Mouse (Mus musculus): ENCODE results near the gene Bbip1. TPM values are rescaled to one million over a fixed set of nuclear protein-coding genes. Genes with fewer than 3 reads are reported as not detected.
"Not testable (repeated sequence)": the region's sequence is repeated elsewhere in the genome, so short reads cannot be mapped to it uniquely, and the experiment has no call there.

Gene Bbip1
- total RNA-seq, 2 experiments from 2014 or later = 58.4 to 58.6 TPM

DNA sequence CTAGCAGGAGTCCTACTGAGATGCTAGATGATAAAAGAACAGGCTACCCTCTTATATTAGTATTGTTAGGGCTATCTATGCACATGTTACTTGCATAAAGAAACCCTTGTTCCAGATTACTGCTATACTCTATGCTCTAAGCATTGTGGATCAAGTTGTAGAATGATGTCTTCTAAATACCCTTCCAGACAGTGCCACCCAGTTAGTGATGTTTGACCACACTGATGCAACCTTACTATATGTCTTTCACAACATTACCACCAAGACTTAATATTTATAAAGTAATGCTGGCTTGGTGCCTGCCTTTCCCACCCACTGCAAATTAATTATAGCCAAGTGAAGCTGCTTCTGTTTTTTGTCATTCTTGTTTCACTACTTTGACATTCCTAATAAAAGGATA lies 11.4 kb downstream of the Bbip1 start:
- DNase-seq (ENCODE audit: low spot score in 2 of 2) = no peak
- intact Hi-C loops (cut with DNase I) = no loop called here

- intact Hi-C loops (cut with DNase I) = loop anchor here (5.0 kb wide), 2 partner anchors 162 to 282 kb away; no protein-coding TSS in a partner anchor
- DNase-seq (ENCODE audit: low spot score in 2 of 2) = no peak
Measured at GRCm38 (mm10) chr19:53929218-53929617, 15.2 kb downstream of the Bbip1 start.

DNA sequence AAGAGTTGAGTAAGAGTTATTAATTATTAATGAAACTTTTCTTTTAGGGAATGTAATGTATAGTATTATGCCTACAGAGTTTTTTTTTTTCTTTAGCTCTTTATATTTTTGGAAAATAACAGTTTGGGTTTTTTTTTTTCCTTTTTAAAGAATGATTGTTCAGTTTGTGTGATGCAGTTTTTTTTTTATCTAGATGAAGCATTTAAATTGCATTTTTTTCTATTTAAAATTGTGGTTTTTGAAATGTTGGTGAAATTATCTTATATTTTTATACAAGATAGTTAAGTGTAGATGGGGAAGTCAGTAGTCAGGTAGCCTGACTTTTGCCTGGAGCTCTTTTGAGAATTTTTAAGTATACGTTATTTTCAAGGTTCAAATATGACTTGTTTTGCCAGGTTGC lies 17.7 kb downstream of the Bbip1 start:
- DNase-seq (ENCODE audit: low spot score in 2 of 2) = no peak
- intact Hi-C loops (cut with DNase I) = loop anchor here (5.0 kb wide), 2 partner anchors 159 to 279 kb away; no protein-coding TSS in a partner anchor

GRCm38 (mm10) chr19:53925338-53925751 lies 19.1 kb downstream of the Bbip1 start:
- DNase-seq (ENCODE audit: low spot score in 2 of 2) = peak in 1 of 2 experiments; percentile 36
- intact Hi-C loops (cut with DNase I) = loop anchor here (5.0 kb wide), 2 partner anchors 158 to 278 kb away; no protein-coding TSS in a partner anchor

DNA sequence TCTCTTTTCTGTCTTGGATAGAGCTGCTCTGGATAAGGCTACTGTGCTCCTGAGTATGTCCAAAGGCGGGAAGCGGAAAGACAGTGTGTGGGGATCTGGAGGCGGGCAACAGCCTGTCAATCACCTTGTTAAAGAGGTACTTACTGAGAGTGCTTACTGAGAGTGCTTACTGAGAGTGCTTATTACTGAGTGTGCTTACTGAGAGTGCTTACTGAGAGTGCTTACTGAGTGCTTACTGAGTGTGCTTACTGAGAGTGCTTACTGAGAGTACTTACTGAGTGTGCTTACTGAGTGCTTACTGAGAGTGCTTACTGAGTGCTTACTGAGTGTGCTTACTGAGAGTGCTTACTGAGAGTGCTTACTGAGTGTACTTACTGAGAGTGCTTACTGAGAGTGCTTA lies 22.4 kb downstream of the Bbip1 start:
- not testable (repeated sequence) for DNase-seq (ENCODE audit: low spot score in 2 of 2)
- intact Hi-C loops (cut with DNase I) = loop anchor here (5.0 kb wide), 1 partner anchor 80 kb away; no protein-coding TSS in a partner anchor

- intact Hi-C loops (cut with DNase I) = no loop called here
- no peak for DNase-seq (ENCODE audit: low spot score in 2 of 2)
Measured at GRCm38 (mm10) chr19:53919541-53919940, 24.9 kb downstream of the Bbip1 start.

DNA sequence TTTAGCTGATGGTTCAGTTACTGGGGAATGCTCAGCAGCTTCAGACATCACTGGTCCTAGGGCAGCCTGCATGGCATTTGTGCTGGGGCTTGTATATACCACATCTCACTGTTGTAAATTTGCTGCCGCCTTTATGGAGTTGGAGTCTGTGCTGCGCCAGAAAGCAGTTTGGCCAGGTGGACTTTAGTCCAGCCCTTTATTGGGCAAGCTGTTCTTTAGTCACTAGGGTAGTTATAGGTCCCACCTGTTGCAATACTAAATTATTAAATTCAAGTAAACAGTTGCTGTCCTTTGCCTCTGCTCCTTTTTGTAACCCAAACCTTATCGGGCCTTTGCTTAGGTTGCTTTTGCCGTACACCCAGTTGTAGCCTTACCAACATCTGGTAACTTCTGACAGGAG lies 29.5 kb downstream of the Bbip1 start:
- intact Hi-C loops (cut with DNase I) = no loop called here

GRCm38 (mm10) chr19:53906703-53907070 lies 37.7 kb downstream of the Bbip1 start:
- intact Hi-C loops (cut with DNase I); DNase-seq (ENCODE audit: low spot score in 2 of 2): not testable (repeated sequence)

More for the DNA sequence above, 29.5 kb downstream of the Bbip1 start:
- no peak for DNase-seq (ENCODE audit: low spot score in 2 of 2)

GRCm38 (mm10) chr19:53906033-53906702 lies 38.3 kb downstream of the Bbip1 start:
- DNase-seq (ENCODE audit: low spot score in 2 of 2) = no peak
- intact Hi-C loops (cut with DNase I) = no loop called here

DNA sequence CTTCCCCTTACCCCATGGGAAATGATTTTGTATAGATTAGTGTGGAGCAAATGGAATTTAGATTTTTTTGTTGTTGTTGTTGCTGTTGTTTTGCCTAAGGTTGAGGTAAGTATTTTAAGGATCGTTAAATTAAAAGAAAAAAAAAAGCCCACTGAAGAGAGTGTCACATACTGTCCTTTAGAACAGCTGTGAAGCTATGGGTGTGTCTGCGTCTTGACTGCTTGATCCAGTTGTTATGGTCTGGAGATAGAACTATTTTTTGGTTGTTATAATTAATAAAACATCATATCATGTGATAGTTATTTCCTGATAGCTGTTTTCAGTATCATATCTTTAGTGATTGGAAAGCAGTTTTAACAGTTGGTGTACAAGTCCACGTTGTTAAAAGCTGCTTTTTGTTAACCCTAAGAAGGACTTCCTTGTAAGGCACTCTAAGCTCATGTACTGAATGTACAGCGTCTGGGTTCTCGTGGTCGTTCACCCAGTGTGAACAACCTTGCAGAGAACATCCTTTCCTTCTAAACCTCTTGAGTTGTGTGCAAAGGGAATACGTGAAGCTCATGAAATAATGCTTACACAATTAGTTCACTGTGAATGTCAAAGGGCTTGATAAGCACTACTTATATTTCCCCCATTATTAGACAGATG lies 39.5 kb downstream of the Bbip1 start:
- intact Hi-C loops (cut with DNase I) = loop anchor here (2.0 kb wide), 1 partner anchor 136 kb away; no protein-coding TSS in a partner anchor
- no peak for DNase-seq (ENCODE audit: low spot score in 2 of 2)

- peak; percentile 62 to 65 for DNase-seq (ENCODE audit: low spot score in 2 of 2)
- intact Hi-C loops (cut with DNase I) = loop anchor here (1.0 to 2.0 kb wide), 3 partner anchors 51 to 135 kb away; no protein-coding TSS in a partner anchor
Measured at GRCm38 (mm10) chr19:53903507-53904321, 40.7 kb downstream of the Bbip1 start.

- intact Hi-C loops (cut with DNase I) = loop anchor here (1.0 to 2.0 kb wide), 2 partner anchors 50 to 95 kb away; no protein-coding TSS in a partner anchor
- peak; percentile 94 to 98 for DNase-seq (ENCODE audit: low spot score in 2 of 2)
Measured at GRCm38 (mm10) chr19:53902739-53903487, 41.5 kb downstream of the Bbip1 start.

DNA sequence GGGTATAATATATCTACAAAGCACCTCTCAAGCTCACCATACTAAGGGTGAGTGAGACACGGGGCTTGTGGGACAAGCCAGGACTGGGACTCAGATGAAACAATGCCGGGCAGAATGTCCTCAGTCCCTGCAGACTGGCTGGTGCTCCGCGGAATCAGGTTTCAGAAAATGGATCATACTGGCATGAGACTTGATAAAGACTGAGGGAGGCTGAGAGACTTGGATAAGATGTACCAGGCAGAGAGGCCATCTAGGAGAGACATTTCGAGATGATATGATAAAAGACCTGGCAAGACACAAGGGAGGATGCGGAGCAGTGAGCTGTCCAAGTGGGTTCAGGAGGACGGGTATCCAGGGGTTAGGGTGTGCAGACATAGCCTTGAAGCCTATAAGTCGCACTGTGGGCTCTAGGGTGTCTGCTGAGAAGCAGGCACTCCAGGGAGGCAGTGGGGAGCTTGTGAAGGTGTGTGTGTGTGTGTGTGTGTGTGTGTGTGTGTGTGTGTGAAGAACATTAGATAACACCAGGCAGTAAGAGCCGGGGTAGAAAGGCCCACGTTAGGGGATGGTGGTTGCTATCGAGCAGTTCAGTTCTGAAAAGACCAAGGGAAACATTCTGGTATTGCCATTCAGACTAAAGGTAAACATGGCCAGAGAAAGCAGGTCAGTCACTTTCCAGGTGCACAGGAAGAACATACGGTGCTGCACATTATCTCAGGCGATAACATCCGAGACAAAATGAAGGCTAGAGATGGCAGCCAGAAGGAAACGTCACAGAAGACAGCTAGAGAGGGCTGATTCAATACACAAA lies 42.3 kb downstream of the Bbip1 start:
- intact Hi-C loops (cut with DNase I) = loop anchor here (2.0 kb wide), 1 partner anchor 49 kb away; no protein-coding TSS in a partner anchor
- DNase-seq (ENCODE audit: low spot score in 2 of 2) = peak in 1 of 2 experiments; percentile 10

- DNase-seq (ENCODE audit: low spot score in 2 of 2) = no peak
- intact Hi-C loops (cut with DNase I) = no loop called here
Measured at GRCm38 (mm10) chr19:53899941-53900610, 44.4 kb downstream of the Bbip1 start.

GRCm38 (mm10) chr19:53898970-53899900 lies 45.2 kb downstream of the Bbip1 start:
- intact Hi-C loops (cut with DNase I) = no loop called here
- DNase-seq (ENCODE audit: low spot score in 2 of 2) = no peak

DNA sequence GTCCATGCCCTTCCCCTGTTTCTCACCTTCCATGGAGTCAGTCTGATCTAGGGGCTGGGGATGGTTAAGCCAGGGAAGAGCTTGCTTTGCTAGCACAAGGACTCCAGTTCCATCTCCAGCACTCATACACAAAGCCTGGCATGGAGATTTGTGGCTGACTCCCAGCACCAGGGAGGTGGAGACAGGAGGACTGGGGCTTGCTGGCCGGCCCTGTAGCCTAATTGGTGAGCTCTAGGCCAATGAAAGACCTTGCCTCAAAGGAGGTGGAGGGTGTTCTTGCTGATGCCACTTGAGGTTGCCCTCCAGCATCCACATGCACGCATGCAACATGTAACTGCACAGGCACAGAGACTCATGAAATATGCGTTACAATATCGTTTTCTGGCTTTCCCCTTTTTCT lies 45.9 kb downstream of the Bbip1 start:
- no peak for DNase-seq (ENCODE audit: low spot score in 2 of 2)
- intact Hi-C loops (cut with DNase I) = no loop called here

DNA sequence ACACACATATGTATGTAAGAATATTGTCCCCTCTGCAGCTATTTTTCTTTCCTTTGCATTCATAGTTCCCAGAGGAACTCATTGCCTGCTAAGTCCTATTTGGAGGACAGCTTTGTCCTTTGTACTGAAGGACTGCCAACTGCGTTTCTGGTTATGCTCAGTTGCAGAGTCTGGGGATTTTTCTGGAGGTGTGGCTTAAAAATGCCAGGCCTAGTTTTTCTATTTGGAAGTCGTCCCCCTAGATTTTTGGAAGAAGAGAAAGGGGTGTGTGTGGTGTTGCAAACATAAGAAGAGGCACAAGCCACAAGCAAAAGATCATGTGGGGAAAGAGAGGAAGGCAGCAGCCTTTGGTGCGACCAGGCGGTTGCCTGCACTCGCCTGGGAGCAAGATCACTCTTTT lies 46.4 kb downstream of the Bbip1 start:
- peak in 1 of 2 experiments; percentile 43 for DNase-seq (ENCODE audit: low spot score in 2 of 2)
- intact Hi-C loops (cut with DNase I) = no loop called here
